Mouse (Mus musculus): Measurements from ENCODE around the gene Aoc1. TPM values are rescaled to one million over a fixed set of nuclear protein-coding genes. Genes with fewer than 3 reads are reported as not detected.

The Aoc1 gene
- polyA plus RNA-seq (2021; fragmentation: Nextera tagmentation) = 0.10 TPM in 1 of 2 replicates, not detected in the other
- long read RNA-seq, experiment 1 = 0 reads
- long read RNA-seq, experiment 2 = 0 reads

DNA sequence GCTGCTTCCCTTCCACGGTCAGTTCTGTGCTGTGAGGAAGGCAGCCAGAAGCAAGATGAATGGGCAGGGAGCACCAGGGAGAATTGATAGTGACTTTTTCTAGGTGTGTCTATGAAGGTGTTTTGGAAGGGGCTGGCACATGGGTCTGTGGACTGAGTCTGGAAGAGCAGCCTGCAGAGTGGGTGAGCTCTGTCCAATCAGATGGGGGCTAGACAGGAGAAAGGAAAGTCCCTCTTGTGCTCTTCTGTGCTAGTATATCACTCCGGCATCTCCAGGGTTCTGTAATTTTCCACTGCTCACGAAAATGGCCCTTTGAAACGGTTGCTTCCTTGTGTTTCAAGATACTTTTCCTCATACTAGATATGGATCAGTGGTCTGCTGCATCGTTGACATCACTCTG, at the start of gene Aoc1:
Gene Aoc1, plus strand, starts transcription at position 301 of the 400 bp plus-strand sequence.

GRCm38 (mm10) chr6:48840371-48840969, 32.2 kb upstream of the Aoc1 start, which contains the start of gene Tmem176a:
TSS of gene Tmem176a (plus strand) at chr6:48840919.

GRCm38 (mm10) chr6:48840973-48841625, 31.6 kb upstream of the Aoc1 start, which contains the start of gene Tmem176b:
TSS of gene Tmem176b (minus strand) at chr6:48841496.

GRCm38 (mm10) chr6:48929595-48929994, 56.9 kb downstream of the Aoc1 start, which contains the start of gene 1600015I10Rik:
TSS of gene 1600015I10Rik (plus strand) at chr6:48929895.

Other genes starting within 250 kb of the Aoc1 start
- gene AI854703, start 246.1 kb upstream of the Aoc1 start, polyA plus RNA-seq (2021; fragmentation: Nextera tagmentation) = 9.7 and 11.6 TPM in 2 replicates
- 0.14 and 0.15 TPM in 2 replicates for gene Gimap8, start 225.7 kb upstream of the Aoc1 start, polyA plus RNA-seq (2021; fragmentation: Nextera tagmentation)
- gene Gimap9, start 196.8 kb upstream of the Aoc1 start, polyA plus RNA-seq (2021; fragmentation: Nextera tagmentation) = 0.36 and 0.38 TPM in 2 replicates
- 0.20 and 0.39 TPM in 2 replicates for gene Gimap4, start 188.3 kb upstream of the Aoc1 start, polyA plus RNA-seq (2021; fragmentation: Nextera tagmentation)
- 2.5 and 3.2 TPM in 2 replicates for gene Gimap6, start 164.7 kb upstream of the Aoc1 start, polyA plus RNA-seq (2021; fragmentation: Nextera tagmentation)
- gene Gm28053, start 154.3 kb upstream of the Aoc1 start, polyA plus RNA-seq (2021; fragmentation: Nextera tagmentation) = 0.59 TPM in 1 of 2 replicates, not detected in the other
- gene Gimap7, start 154.3 kb upstream of the Aoc1 start, polyA plus RNA-seq (2021; fragmentation: Nextera tagmentation) = not detected in 2 replicates
- gene Gimap1, start 133.8 kb upstream of the Aoc1 start, polyA plus RNA-seq (2021; fragmentation: Nextera tagmentation) = 2.9 and 3.4 TPM in 2 replicates
- 0.44 and 0.63 TPM in 2 replicates for gene Gimap5, start 126.7 kb upstream of the Aoc1 start, polyA plus RNA-seq (2021; fragmentation: Nextera tagmentation)
- 0.10 TPM in 1 of 2 replicates, not detected in the other for gene Gimap3, start 102.0 kb upstream of the Aoc1 start, polyA plus RNA-seq (2021; fragmentation: Nextera tagmentation)
- 39.3 and 69.5 TPM in 2 replicates for gene Tmem176a, start 32.0 kb upstream of the Aoc1 start, polyA plus RNA-seq (2021; fragmentation: Nextera tagmentation)
- 70.9 and 75.1 TPM in 2 replicates for gene Tmem176b, start 31.4 kb upstream of the Aoc1 start, polyA plus RNA-seq (2021; fragmentation: Nextera tagmentation)
- not detected in 2 replicates for gene 1600015I10Rik, start 57.0 kb downstream of the Aoc1 start, polyA plus RNA-seq (2021; fragmentation: Nextera tagmentation)
- not detected in 2 replicates for gene Doxl2, start 102.1 kb downstream of the Aoc1 start, polyA plus RNA-seq (2021; fragmentation: Nextera tagmentation)
- gene Svs1, start 114.0 kb downstream of the Aoc1 start, polyA plus RNA-seq (2021; fragmentation: Nextera tagmentation) = not detected in 2 replicates
- gene Gpnmb, start 163.7 kb downstream of the Aoc1 start, polyA plus RNA-seq (2021; fragmentation: Nextera tagmentation) = 1.1 and 1.5 TPM in 2 replicates
- 32.4 and 41.5 TPM in 2 replicates for gene Malsu1, start 200.9 kb downstream of the Aoc1 start, polyA plus RNA-seq (2021; fragmentation: Nextera tagmentation)